Mouse (Mus musculus): ENCODE measurements around the gene Uvrag.

Uvrag gene

DNA sequence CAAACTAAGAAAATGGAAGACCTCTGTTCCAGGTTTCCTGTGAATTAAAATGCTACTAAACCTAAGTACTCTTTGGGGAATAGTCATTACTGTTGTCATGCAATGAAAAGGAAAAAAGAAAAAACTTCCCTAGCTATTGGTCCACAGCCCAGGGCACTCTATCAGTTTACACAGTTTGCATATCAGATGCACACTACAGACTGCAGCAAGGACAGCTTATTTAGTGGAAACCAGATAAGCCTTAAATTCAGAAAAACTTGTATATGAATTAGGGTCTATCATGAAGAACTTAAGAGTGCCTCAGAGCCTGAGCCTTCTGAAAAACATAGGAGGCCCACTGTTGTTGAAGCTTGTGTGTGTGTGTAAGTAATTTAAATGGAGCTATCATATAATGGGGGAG, 142.2 kb downstream of the Uvrag start:
- ChIA-PET CTCF (no interaction called here), POLR2A (interaction anchor here in 2 of 4 experiments (0.5 to 1.6 kb wide), 3 partner anchors 13 to 609 kb away, joined by 3 to 5 read pairs (median 4); partner anchors contain the start of gene Emsy (in 1 of the 2))

GRCm38 (mm10) chr7:98997760-98998159, 143.2 kb downstream of the Uvrag start:
- POLR2A ChIA-PET, result no interaction called here
- CTCF ChIA-PET, result no interaction called here

DNA sequence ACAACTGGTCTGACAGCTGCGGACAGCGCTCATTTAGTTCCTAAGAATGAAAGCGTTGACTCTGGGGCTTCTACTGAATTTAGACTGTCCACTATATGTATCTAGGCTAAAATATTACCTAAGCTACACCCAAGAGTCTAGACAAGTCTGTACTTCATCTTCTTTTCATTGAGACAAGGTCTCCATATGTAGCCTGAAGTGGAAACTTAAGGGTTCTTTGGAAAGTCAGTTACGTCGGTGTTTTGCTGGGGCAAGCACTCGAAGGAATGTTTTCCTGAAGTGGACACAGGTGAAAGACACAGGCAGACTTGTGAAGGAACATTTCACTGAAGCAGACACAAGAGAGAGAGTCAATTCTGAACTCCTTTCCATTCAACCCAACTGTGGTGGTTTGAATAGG, 144.2 kb downstream of the Uvrag start:
- ChIA-PET POLR2A (no interaction called here), CTCF (no interaction called here)

- CTCF ChIA-PET, result interaction anchor here in 2 of 4 experiments (0.6 to 1.0 kb wide), 2 partner anchors 156 to 918 kb away, joined by 5 to 9 read pairs; no protein-coding TSS in a partner anchor
- POLR2A ChIA-PET, result interaction anchor here in 2 of 4 experiments (0.6 to 0.8 kb wide), 2 partner anchors 28 to 403 kb away, joined by 3 read pairs; no protein-coding TSS in a partner anchor
Observed at GRCm38 (mm10) chr7:98995126-98995727, 145.7 kb downstream of the Uvrag start.

- ChIA-PET POLR2A (interaction anchor here in 2 of 4 experiments (0.8 to 1.1 kb wide), 4 partner anchors 8 to 90 kb away, joined by 3 read pairs; no protein-coding TSS in a partner anchor), CTCF (no interaction called here)
Observed at GRCm38 (mm10) chr7:98994137-98994536, 146.8 kb downstream of the Uvrag start.

DNA sequence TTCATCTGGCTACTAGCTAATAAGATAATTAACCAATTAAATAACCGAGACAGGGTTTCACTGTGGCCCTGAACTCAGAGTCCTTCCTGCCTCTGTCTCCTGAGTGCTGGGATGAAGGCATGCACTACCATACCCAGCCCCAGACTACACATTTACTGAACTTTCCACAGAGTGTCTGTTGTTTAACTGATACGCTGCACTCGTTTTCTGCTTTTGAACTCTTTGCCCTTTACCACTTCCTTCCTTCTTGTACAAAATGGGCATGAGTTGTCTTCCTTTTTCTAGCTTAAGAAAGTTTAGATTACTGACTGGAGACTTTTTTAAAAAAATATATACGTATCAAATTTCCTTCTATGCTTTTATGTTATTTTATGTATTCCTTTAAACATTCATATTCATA, 147.5 kb downstream of the Uvrag start:
- ChIA-PET POLR2A (interaction anchor here in 1 of 4 experiments (1.1 kb wide), 1 partner anchor 9 kb away, joined by 3 read pairs; no protein-coding TSS in a partner anchor), CTCF (no interaction called here)

DNA sequence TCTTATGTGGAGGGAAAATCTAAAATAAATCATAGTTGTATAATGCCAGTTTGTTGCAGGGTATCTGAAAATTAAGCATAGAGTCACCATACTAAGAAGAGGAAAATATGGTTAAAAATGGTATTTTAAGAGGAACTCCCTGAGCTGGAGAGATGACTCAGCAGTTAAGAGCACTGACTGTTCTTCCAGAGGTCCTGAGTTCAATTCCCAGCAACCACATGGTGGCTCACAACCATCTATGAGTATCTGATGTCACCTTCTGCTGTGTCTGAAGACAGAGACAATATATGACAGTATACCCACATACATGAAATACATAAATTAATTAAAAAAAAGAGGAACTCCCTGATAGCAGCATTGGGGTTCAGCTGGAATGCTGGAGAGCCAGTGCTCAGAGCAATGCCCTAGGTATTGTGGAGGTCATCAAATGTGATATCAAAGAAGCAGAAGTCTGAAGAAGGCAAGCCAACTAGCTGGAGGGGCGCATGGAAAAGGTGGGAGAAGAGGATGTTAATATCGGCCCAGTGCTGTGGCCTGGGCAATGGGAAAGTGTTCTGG, 149.7 kb downstream of the Uvrag start:
- CTCF ChIA-PET, result interaction anchor here in 3 of 4 experiments (0.5 to 1.0 kb wide), 4 partner anchors 29 to 251 kb away, joined by 3 read pairs; no protein-coding TSS in a partner anchor
- POLR2A ChIA-PET, result interaction anchor here in 1 of 4 experiments (1.1 to 1.9 kb wide), 4 partner anchors 9 to 23 kb away, joined by 3 to 6 read pairs (median 4); no protein-coding TSS in a partner anchor

DNA sequence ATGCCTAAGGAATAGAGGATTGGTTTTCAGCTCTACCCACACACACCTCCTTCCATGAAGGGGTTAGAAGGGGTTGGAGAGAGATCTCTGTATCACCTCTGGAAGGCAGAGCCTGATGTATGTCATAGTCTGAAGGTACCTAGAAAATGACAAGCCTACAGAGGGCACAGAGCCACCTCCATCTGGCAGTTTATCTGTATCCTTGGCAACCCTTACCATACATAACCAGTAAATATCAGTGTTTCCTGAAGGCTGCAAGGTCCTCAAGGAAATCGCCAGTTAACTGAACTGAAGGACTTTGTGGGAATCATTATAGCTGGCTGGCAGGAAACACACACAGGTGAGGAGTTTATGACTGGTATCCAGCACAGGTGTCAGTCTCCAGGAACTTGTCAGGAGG, 150.4 kb downstream of the Uvrag start:
- ChIA-PET CTCF (interaction anchor here in 1 of 4 experiments (1.0 kb wide), 1 partner anchor 29 kb away, joined by 3 read pairs; no protein-coding TSS in a partner anchor), POLR2A (interaction anchor here in 1 of 4 experiments (1.9 kb wide), 1 partner anchor 11 kb away, joined by 6 read pairs; no protein-coding TSS in a partner anchor)

DNA sequence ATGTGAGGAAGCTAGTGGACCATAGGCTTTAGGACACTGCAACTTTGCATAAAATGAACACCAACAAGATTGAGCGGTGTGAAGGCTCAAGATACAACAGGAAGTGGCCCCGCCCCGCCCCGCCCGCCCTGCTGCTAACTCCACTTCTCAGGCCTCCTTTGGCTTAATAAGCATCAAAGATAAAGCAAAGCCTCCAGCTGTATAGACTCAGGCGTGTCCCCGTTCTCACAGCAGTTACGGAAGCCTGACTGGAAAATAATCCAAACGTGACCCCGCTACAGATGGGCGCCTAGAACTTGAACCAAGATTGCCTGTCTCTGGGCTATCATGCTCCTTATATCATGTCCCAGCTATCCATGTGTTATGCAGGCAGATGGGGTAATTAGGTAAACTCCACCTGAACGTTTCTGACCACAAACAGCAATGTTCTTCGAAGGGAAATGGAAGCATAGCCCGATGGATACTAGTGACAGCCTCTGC, 153.9 kb downstream of the Uvrag start:
- ChIA-PET CTCF (interaction anchor here in 2 of 4 experiments (0.6 to 0.7 kb wide), 2 partner anchors 25 to 102 kb away, joined by 3 to 4 read pairs; no protein-coding TSS in a partner anchor), POLR2A (interaction anchor here in 1 of 4 experiments (1.1 kb wide), 1 partner anchor 15 kb away, joined by 3 read pairs; no protein-coding TSS in a partner anchor)

DNA sequence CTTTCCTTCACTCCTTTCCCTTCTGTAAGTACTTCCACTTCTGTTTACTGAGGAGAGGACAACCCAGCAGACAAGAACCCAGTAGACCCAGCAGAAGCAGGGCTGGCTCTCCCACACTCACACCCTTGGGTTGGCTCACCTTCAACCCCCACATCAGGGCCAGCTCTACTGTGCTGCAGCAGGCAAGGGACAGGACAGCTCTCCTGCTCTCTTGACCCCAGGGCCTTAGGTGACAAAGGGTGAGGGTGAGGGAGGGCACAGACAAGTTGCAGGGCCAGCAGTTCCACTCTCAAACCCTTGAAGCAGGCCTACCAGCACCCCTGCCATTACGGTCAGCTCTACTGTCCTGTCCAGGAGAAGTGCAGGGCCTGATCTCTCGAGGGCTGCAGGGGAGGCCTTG, 155.0 kb downstream of the Uvrag start:
- ChIA-PET POLR2A (interaction anchor here in 2 of 4 experiments (1.1 to 1.5 kb wide), 3 partner anchors 8 to 18 kb away, joined by 3 to 4 read pairs (median 4); no protein-coding TSS in a partner anchor), CTCF (interaction anchor here in 1 of 4 experiments (0.8 kb wide), 1 partner anchor 42 kb away, joined by 3 read pairs; no protein-coding TSS in a partner anchor)

DNA sequence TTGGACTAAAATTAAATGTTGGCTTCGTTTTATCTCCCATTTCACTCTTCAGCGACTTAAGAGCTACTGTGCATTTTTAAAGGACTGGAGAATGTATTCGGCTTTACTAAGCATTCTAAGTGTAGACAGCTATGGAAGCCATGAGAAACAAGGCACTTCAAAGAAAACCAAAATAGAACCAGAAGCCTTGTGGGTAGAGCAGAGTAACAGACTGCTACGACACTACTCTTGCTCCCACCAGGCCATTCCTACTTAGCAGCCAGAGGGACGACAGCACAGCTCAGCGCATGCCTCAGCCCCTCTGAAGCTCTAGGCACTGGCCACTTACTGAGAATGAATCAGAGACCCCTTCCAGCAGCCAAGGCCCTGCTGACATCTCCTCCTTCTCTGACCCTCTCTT, 155.5 kb downstream of the Uvrag start:
- CTCF ChIA-PET, result interaction anchor here in 1 of 4 experiments (0.8 kb wide), 1 partner anchor 43 kb away, joined by 3 read pairs; no protein-coding TSS in a partner anchor
- POLR2A ChIA-PET, result interaction anchor here in 2 of 4 experiments (1.1 to 1.5 kb wide), 3 partner anchors 9 to 17 kb away, joined by 3 to 4 read pairs (median 4); no protein-coding TSS in a partner anchor

DNA sequence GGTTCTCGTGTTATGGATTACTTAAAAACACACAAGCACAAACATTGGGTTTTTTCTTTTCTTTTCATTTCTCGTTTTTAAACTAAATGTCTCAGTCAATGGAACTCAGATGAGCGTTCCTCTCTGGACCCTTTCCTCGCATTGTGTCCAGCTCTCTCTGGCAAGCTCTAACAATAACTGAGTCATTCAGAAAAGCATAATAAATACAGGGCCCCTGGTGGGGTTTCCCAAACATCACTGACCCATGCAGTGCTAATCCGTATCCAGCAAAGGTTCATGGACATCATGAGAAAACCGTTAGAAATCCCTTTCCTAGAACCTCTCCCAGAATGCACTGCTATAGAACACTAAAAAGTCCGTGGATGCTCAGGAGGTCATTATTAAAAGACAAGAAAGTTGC, 156.6 kb downstream of the Uvrag start:
- ChIA-PET CTCF (interaction anchor here in 1 of 4 experiments (0.5 kb wide), 1 partner anchor 142 kb away, joined by 5 read pairs; no protein-coding TSS in a partner anchor), POLR2A (interaction anchor here in 1 of 4 experiments (1.0 to 1.8 kb wide), 2 partner anchors 30 to 81 kb away, joined by 3 to 4 read pairs; no protein-coding TSS in a partner anchor)

DNA sequence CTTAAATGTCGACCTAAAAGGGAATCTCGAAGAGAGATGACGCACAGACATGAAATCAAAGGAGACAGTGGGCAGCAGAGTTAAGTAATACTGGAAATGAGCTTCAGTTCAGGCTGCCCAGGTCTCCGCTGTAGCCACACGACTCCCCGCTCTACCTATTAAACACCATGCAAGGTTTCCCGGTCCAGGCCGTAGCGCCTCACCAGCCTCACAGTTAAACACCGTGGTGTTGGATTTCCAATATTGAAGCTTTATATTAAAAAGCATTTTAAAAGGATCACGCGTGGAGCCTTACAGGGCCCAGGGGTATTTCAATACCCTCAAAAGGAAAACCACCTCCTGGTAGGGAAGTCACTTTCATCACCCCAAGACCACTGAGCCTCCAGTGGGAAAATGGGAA, 157.9 kb downstream of the Uvrag start:
- CTCF ChIA-PET, result interaction anchor here in 1 of 4 experiments (0.6 kb wide), 1 partner anchor 117 kb away, joined by 3 read pairs; no protein-coding TSS in a partner anchor

DNA sequence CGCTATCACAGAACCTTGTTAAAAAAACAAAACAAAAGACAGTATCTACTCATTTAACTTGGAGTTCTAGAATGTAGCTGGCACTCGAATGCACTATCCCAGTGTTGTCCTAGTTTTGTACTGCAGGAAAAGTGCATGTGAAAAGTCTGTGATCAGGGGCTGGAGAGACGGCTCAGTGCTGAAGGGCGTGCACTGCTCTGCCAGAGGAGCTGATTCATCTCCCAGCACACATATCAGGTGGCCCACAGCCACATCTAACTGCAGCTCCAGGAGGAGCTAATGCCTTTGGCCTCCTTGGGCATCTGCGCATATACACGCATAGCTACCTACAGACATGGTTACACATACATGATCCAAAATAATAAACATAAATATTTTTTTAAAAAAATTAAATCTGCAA, 159.5 kb downstream of the Uvrag start:
- ChIA-PET POLR2A (interaction anchor here in 1 of 4 experiments (0.7 to 1.1 kb wide), 2 partner anchors 11 to 28 kb away, joined by 3 read pairs; no protein-coding TSS in a partner anchor), CTCF (no interaction called here)

More for the DNA sequence above, 157.9 kb downstream of the Uvrag start:
- POLR2A ChIA-PET, result interaction anchor here in 2 of 4 experiments (0.6 to 1.8 kb wide), 2 partner anchors 31 to 81 kb away, joined by 3 to 4 read pairs; no protein-coding TSS in a partner anchor

DNA sequence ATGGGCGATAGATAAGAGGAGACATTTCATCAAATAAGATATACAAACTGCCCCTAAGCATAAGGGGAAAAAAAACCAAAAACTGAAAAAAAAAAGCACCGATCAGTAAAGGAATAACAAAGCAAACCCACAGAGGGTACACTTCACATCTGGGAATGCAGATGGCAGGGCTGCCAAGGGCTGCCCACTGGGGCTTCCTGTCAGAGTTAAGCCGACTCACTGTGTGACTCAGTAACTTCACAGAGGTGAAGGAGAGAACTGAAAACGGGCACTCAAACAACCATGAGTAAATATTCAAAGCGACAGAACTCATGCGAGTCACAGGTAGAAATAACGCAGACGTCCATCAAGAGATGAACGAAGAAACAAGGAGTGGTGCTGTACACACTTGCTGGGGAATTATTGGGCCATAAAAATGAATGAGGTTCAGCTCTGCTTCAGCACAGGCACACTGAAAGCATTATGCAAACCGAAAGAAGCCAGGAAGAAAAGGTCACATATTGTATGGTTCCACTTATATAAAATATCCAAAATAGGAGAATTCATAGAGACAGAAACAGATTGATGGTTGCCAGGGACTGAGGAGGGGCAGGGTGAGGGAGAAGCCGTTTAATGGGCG, 164.0 kb downstream of the Uvrag start:
- POLR2A ChIA-PET, result no interaction called here

GRCm38 (mm10) chr7:98974590-98974989, 166.4 kb downstream of the Uvrag start:
- POLR2A ChIA-PET, result no interaction called here
- CTCF ChIA-PET, result no interaction called here

More for the DNA sequence above, 164.0 kb downstream of the Uvrag start:
- CTCF ChIA-PET, result no interaction called here

DNA sequence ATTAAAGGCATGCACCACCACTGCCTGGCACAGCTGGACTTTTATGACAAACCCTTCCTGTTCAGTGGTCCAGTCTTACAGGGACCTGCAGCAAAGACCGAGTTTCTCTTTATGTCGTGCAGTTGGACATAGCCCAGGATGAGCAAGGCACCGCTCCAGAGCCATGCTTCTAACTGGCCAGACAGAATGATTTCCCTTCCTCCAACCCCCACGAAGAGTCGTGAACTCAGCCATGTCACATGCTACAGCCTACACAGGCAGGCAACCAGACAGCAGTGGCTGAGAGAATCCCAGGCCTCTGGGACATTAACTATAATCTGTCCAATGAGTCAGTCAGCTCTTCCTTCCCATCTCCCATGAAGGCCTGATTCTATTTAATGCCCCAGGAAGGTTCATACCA, 170.2 kb downstream of the Uvrag start:
- POLR2A ChIA-PET, result interaction anchor here in 1 of 4 experiments (1.5 kb wide), 1 partner anchor 16 kb away, joined by 3 read pairs; no protein-coding TSS in a partner anchor

DNA sequence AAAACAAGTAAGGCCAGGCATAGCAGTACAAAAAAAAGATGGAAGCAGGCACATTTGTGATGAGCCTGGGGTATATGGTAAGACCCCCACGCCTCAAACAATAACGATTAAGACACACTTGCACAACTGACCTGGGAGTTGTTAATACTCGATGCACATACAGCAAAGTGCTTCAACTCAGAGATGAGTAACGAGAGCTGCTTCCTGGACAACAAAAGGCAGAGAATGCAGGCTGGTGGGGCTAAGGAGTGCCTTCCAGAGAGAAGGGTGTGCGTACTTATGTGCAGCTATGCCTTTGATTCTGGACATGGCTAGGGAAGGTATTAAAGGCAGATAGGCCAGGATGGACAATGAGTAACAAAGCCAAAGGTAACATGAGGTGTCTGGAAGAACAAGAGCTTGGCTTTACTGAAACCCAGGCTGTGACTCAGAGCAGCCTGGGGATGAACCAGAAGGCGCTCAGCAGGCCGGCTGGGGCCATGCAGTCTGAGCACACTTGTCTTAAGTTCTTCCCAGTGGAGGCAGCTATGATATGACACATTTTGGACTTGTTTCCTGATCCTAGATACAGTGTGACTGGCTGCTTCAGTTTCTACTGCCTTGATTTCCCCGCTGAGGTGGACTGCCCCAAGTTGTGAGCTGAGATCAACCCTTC, 172.1 kb downstream of the Uvrag start:
- POLR2A ChIA-PET, result interaction anchor here in 3 of 4 experiments (0.6 to 1.6 kb wide), 10 partner anchors 10 to 97 kb away, joined by 3 to 5 read pairs (median 4); no protein-coding TSS in a partner anchor
- CTCF ChIA-PET, result no interaction called here

More for the DNA sequence above, 170.2 kb downstream of the Uvrag start:
- CTCF ChIA-PET, result interaction anchor here in 1 of 4 experiments (2.6 kb wide), 1 partner anchor 9 kb away, joined by 9 read pairs; no protein-coding TSS in a partner anchor

Data from embryonic stem cell, embryonic (primary cell).